Mouse (Mus musculus): ENCODE data around the gene Col6a1.
A peak's percentile ranks its signal among the peaks of the same experiment; 100 is the strongest.

The Col6a1 gene

GRCm38 (mm10) chr10:76674581-76674980 lies 51.4 kb downstream of the Col6a1 start:
- no peak for DNase-seq

DNA sequence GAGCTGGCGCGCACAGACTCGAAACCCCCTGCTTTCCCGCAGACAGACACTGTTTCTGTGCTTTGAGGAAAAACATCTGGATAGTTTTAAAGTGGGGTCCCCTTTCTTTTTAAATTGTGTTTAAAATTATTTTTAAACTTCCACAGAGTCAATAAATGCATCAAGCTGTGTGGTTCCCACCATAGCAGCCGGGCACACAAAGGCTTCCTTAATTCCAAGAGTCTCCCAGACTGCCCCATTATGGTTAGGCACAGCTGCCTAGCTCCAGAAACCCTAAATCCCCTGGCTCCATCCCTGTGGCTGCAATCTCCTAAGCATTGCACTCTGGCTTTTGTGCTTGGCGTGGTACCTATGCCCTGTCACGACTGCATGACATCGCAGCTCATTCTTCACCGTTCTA lies 54.0 kb downstream of the Col6a1 start:
- DNase-seq = no peak

DNA sequence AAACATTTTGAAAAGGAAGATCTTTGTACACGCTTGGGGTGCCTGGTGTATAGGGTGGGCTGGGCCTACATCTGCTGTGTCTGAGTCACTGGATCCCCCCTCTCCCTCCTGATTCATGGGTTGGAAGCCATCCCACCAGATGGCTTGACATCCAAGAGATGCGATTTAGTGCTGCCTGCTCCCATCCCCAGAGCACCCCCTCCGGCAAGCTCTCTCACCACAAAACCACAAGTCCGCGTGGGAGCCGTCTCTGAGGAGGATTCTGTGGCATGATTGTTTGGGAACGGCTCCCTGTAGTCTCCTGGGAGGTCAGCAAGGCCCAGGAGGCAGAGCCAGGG lies 57.1 kb downstream of the Col6a1 start:
- peak; percentile 59 for DNase-seq

DNA sequence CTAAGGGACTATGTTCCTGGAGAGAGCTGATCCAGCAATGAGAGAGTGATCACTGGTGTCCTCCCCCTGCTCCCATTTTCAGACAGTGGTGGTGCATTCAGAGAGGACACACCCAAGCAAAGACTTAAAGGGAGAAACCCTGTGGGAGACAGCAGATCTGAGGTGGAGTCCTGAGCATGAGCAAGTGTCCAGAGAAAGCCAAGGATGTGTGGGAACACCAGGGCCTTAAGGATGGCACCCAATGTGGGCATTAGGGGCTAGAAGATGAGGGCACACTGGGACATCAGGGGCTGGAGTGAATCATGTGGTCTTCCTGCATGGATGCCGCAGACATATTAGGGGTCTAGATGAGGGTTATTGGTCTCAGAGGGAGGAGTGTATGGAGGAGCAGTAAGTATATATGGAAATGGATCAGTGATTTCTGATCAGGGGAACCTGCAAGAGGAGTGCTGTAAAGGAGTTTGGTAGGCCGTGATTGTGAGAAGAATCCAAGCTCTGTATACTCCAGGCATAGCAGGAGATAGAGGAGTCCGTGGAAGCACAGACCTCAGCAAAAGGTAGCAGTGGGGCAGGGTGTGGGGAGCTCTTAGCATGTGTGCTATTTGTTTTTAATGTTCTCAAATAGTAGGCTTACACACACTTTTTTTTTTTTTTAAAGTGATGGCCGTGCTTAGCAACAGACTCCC lies 57.6 kb downstream of the Col6a1 start:
- no peak for DNase-seq

- DNase-seq = no peak
These were observed 58.7 kb downstream of the Col6a1 start for GRCm38 (mm10) chr10:76667197-76667805.

DNA sequence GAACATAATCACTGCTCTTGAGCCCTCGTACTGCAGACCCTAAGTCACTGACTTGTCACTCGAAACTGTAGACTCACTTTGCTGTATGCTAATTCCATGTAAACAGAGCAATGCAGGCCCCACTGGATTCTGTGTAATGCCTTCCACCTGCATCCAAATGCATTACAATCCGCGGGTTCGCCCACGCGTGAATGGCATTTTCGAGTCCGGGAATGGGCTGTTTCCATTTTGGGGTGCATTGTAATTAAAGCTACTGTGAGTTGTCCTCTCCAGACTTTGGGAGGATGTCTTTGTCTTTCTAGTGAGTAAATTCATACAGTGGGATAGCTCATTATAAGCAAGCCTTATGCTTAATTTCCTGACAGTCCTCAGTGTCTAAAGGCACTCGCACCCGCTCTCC lies 60.4 kb downstream of the Col6a1 start:
- DNase-seq = no peak

DNA sequence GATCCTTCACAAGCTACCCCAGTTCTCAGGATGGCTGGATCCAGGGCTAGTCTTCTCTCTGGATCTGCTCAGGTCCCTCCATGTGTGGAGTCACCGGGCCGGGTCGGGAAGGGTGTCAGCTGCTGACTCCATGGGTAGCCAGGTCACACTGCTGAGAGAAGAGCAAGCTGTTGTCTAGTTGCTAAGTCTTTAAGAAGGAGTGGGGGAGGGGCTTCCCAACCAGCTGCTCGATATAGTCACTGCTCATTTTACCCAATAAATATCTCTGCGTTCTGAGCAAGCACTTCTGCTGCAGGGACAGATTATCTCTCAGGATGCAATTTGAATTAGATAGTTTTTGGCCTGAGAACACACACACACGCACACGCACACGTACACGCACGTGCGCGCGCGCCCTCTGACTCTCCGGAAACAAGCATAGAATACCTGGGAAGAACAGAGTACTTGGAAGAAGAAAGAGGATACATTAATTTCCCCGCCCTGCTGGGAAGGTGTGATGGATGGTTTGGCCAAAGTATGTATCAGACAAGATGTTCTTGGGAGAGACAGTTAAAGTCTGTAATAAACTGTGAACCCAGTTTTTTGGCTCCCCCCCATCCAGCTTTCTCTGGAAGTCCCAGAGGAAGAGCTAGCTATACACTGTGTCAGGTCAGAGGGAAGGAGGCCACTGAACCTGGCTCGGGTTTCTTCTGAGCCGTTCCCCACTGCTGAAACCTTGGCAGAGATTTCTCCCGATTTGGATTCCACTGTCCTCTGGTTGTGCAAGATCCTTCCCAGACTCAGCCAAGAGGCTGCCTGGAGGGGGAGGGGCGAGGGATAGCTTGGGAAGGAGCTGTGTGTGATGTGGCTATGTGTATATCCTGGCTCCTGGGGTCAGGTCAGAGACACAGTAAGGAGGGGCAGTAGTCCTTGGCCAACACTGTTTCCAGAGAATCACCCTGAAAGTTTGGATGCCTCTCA lies 61.5 kb downstream of the Col6a1 start:
- DNase-seq = peak; percentile 75
